Mouse (Mus musculus) embryo, embryonic 10.5 days (tissue): Measurements from ENCODE around the gene Trim72.
"Not testable (repeated sequence)": the region's sequence is repeated elsewhere in the genome, so short reads cannot be mapped to it uniquely, and the experiment has no call there.

Experiments
- DNase-seq: peaks from one replicate; pipeline ENCODE4 v3.0.0-alpha.2; 2015; ENCODE audit warnings: low spot score

The Trim72 gene

DNA sequence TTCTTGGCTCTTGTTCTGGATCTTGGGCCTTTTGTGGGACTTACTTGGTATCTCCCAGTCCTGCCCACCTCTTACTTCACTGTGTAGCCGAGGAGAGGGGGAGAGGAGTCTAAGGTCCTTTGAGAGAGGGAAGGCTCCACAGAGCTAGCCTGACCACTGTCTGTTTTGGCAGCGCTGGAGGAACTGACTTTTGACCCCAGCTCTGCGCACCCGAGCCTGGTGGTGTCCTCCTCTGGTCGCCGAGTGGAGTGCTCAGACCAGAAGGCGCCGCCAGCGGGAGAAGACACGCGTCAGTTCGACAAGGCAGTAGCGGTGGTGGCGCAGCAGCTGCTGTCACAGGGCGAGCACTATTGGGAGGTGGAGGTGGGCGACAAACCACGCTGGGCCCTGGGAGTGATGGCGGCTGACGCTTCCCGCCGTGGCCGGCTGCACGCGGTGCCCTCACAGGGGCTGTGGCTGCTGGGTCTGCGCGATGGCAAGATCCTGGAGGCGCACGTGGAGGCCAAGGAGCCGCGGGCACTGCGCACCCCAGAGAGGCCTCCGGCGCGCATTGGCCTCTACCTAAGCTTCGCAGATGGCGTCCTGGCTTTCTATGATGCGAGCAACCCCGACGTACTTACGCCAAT is 6.1 kb downstream of the Trim72 start:
- peak; percentile 15 for DNase-seq

DNA sequence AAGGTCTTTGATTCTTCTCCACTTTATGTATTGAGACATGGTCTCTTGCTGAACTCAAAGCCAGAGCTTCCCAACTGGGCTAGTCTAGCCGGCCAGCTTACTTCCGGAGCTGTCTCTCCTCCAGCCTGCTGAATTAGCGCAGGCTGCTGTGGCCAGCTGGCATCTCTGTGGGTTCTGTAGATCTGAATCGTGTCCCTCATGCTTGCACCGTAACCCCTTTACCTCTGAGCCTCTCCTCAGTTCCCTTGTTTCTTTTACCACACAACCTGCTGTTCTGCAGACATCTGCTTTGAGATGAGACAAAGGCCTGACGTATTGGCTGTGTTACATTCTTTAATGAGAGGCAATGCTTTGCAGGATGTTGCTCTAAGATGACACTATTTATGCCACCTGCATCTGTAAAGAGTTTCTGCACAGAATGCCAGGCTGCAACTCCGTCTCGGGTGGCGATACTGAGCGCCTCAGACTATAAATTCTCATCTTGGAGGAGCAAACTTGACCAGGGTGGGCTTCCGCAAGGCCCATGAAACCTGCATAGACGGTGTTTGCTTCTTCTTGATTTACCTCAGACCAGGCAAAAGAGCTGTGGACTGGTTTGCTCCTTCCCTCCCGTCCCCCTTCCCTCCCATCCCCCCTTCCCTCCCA is 8.5 kb downstream of the Trim72 start:
- DNase-seq, result no peak

DNA sequence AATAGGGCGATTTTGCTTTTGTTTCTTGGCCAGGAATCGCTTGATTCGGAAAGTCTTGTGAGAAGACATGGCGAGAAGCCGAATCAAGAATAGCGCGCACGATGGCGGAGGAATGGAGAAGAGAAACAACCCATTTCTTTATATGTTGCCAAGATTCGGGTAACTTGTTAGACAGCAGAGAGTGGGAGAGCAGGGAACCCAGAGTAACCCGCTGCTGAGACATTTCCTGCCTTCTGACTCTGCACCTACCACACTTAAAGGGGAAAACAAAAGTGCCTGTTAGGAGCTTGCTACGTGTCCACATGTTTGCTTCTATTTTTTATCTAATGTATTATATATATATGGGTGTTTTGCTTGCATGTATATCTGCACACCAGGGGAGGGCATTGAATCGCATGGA is 9.4 kb downstream of the Trim72 start:
- no peak for DNase-seq

DNA sequence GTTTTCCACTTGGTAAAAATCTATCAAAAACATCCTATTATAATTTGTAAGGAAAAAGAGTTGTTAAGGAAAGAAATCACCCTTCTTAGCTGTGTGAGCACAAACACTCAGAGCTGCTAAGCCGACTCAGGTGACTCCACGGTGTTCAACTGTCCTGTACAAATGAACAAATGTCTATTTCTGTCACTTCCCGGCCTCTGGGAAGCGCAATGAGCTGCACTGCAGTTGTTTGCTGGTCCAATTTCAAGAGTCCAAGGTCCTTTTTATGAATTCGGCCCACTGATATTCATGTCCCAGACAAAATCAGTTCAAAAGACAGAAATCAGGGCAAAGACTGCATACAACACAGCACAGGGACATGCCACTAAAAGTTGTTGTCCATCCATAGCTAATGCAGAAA is 12.4 kb downstream of the Trim72 start:
- DNase-seq, result not testable (repeated sequence)

DNA sequence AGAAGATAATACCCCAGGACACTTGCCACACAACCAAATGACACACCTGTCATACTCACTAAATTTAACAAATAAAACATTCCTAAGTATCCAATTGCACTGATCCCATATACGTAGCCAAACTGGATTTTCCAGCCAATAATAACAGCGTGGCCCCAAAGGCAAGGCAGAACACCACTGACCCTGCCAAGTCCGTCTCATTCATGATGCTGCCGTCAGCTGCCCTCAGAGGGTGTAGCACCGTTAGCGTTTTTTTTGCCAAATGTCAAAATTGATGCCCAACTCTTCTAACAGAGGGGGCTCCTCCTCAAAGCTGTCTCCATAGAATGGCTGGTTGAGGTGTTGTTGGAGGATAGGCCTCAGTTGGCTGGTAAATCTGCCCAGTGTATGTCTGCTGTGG is 12.9 kb downstream of the Trim72 start:
- no peak for DNase-seq

DNA sequence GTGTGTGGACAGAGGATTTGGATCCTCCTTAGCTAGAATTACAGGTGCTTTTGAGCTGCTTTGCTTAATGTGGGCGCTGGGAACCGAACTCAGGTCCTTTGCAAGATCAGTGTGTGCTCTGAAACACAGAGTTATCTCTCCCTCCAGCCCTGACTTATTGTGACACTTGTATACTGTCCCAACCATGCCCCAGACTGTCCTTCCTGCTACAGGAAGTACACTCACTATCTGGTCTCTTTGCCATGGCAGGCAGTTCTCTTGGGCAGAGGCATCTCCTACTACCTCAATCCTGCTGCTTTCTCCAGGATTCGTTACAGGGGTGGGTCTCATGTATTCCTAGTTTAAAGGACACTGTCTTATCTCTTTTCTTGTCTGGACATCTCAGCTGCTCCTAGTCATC is 14.5 kb downstream of the Trim72 start:
- no peak for DNase-seq

DNA sequence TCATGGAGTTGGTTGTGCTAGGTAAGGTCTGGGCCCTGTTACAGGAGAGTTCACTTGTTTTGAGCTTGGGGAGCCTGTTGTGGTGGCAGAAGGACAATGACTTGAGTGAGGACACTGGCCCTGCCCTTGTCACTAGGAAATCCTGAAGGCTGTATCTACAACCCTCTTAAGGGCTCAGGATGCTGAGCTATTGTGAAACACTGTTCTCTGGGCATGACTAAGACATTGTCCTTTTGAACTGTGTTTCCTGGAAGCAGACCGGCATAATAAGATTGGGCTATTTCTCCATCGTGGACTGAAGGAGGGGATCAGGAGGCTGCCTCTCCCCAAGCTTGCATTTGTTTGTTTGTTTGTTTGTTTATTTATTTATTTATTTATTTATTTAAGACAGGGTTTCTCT is 15.4 kb downstream of the Trim72 start:
- no peak for DNase-seq

DNA sequence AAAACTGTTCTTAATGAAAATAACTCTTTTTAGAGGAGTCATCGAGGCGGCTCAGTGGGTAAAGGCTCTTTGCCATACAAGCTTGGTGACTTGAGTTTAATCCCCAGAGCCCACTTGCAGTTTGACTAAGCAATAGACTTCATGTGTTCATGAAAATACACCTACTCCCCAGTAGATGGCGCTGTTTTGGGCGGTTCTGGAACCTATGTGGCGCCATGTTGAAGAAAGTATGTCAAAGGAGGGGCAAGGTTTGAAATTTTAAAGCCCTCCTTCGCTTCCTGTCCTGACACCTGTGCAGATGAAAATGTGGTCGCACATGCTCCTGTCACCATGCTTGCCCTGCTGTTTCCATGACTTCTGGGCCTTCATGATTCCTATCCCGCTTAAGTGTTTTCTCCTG is 19.2 kb downstream of the Trim72 start:
- peak; percentile 22 for DNase-seq

DNA sequence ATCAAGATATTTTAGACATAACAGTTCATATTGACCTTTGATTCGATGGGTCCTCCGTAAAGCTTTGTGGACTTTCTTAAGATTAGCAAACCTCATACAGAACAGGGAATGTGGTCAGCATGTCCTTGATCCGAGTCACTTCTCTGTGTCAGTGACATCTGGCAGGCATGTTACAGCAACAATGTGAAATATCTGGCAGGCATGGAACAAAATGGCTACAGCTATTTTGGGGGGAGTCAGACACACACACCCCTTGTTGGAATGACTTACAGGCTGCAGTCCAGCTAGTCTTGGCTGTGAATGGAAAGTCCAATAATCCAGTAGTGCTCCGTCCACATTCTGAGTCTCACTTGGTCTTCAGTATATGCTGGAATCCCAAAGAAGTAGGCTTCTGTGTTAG is 19.8 kb downstream of the Trim72 start:
- DNase-seq, result no peak

DNA sequence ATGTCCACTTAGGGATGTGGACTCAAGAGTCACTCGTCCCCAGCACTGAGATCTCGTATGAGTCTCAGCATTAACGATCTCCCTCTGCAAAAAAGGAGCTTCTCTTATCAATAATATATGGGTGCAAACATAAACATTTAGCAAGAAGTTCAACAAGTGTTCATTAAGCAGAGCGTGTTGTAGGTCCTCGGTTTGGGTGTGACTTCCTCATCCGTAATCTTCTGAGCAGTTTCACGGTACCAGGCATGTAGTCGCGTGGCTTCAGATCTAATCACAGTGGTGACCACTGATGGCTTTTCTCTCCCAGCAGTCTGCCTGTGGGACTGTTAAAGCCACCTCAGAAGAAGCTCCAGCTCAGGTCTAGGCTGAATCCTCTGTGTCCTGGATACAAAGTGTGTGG is 20.6 kb downstream of the Trim72 start:
- DNase-seq, result no peak

DNA sequence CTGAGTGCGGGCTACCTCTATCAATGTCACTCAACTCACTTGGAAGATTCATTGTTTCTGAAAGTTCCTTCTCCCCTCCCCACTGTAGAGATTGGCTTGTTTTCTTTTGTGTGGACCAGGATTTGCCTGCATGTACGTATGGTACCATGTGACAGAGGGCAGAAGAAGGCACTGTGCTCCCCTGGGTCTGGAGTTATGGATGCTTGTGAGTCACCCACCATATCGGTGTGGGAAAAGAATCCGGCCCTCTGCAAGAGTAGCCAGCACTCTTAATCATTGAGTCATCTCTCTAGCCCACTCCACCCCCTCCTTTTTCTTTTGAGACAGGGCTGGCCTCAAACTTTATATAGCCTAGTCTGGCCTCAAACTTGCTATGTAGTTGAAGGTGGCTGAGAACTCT is 21.2 kb downstream of the Trim72 start:
- no peak for DNase-seq

DNA sequence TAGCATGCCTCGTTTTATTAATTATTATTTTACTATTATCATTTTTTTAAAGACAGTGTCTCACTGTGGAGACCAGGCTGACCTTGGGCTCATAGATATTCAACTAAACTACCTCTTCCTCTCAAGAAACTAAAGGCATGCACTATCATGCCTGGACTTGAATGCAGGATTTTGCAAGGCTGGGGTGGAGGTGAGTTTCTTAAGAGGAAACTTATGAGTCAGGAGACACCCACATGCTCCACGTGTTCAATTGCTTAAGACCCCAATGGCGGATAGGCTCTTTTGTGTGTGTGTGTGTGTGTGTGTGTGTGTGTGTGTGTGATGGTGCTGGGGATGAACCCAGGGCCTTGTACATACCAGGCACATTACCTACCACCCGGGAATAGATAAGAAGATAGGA is 21.6 kb downstream of the Trim72 start:
- no peak for DNase-seq

DNA sequence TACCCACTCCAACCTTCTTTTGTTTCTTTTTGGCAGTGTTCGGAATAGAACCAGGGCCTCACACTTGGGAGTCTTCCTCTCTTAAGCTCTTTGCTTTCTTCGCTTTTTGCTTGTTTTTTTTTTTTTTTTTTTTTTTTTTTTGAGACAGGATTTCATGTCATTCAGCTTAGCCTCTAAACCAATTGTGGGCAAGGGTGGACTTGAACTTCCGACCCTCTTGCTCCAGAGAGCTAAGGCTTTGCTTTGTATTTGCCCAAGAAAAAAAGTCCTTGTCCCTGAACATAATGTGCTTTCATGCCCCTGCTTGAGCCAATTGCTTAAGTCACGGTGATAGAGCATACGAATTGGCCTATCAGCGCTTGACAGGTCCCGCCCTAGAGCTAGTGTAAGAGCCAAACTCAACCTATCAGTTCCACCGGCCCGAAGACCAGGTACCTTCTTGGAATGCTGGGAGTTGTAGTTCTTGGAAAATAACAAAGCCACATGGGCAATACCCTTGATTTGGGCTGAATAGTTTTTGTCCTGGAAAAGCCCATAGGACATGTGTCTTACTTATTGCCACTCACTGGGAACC is 27.7 kb downstream of the Trim72 start:
- DNase-seq, result peak; percentile 70

DNA sequence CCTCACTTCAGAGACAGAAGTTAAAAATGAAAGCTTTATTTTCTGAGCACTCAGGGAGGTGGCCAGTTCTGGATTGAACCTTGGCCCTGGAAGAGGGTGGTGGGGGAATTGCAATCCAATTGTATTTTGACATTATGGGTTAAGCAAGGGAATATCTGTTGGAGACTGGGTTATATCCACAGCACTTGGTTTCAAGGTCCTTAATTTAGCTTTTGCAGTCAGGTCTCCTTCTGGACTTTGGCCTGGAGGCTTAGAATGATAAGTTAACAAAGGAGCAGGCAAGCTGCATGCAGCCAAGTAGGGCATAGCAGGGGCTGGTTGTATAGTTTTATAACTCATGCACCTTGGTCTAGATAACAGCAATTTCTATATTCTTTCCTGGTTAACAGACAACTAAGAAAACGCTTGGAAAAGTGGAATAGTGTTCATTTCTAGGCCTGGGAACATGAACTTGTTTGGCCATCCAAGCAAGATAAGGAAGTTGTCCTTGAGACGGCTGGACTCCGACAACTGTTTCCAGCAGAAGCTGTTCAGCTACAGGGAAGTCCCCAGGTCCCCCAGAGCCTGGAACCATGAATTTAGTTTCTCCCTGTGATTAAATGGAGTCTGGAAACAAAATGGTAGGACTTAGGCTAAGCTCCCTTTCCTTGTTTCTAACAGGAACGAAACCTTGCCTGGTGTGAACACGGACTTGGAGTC is 28.7 kb downstream of the Trim72 start:
- DNase-seq, result no peak

DNA sequence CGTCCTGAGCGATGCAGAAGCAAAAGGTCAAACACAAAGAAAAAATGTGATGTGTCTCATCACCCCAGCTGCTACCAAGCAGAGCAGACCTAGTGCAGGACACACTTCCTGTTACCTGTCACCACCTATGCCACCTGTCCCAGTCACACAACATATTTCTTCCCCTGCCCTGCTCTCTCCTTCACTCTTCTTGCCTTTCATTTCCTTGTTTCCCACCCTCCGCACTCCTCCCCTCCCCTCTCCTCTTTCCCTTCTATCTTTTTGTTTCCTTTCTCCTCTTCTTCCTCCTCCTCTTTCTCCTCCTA is 29.2 kb downstream of the Trim72 start:
- DNase-seq, result no peak

DNA sequence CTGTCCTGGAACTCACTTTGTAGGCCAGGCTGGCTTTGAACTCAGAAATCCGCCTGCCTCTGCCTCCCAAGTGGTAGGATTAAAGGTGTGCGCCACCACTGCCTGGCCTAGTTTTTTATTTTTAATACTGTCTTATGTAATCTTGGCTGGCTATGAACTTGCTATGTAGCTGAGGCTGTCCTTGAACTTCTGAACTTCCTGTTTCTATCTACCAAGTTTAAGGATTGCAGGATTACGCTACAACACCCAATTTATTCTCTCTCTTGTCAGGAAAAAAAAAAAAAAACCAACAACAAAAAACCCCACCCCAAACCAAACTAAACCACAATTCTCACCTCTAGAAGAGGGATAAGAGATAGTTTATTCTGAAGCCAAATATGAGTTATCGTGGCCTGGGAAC is 29.9 kb downstream of the Trim72 start:
- no peak for DNase-seq

DNA sequence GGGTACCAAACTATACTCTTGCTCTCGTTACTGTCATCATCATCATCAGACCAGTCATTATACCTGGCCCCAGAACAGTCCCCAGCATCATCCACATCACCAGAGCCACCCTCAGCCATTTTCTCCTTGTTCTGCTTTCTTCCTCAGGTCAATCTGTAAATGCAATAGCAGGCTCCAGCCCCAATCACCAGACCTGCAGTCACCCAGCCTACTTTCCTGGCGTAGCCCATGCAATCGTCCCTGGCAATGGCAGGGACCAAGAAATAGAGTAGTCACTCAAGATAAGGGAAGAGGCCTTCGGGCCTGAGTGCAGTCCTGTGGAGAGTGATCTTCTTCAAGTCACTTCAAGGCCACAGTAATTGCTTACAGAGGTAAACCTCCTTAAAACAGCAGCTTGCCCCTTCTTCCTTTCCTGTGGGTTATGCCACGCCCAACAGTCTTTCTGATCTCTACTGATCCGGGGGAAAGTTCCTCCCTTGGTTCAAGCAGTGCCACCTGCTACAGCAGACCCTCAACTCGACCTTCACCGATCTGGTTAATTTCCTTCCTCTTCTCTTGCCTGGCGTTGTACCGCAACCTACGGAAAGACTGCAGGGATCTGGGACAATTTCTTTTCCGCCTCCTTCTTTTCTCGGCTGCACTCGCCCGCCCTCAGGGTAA is 38.5 kb downstream of the Trim72 start:
- DNase-seq, result not testable (repeated sequence)

DNA sequence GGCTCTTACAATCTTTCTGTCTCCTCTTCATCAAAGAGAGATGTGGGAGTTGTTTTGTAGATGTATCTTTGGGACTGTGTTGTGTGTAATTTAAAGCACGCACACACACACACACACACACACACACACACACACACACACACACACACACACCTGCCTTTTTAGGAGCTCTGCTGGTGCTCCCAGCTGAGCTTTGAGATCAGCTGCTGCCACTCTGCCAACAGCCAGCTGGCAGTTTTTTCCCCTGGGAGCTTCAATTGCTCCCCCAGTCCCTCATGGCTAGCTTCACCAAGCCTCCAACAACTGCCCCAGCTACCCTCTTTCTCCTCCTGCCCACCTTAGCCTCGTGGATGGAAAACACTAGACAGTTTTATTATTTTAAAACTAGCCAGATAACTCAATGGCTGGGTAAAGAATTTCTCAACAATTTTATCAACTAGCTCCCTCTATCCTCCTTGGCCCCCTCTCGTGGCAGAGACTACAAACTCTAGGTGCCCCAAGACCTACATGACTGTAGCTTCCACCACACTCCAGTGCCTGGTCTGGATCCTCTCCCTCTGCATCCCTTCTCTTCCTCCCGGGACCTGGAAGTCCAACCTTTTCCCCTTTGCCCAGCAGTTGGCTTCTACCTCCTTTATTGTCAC is 40.5 kb downstream of the Trim72 start:
- no peak for DNase-seq

DNA sequence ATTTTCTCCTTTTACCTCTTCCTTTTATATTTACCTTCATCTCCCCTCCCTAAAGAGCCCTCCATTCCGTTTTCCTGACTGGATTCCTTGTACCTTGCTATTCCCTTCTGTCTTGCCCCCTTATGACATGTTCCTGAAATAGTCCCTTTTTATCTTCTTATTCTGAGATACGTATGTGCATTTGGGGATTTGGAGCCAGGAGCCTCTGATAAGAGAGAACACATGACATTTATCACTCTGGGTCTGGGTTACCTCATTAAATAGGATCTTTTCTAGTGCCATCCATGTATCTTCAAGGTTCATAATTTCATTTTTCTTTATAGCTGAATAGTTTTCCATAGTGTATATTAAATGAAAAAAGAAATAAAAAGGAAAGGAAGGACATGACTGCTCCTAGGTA is 41.9 kb downstream of the Trim72 start:
- DNase-seq, result no peak

DNA sequence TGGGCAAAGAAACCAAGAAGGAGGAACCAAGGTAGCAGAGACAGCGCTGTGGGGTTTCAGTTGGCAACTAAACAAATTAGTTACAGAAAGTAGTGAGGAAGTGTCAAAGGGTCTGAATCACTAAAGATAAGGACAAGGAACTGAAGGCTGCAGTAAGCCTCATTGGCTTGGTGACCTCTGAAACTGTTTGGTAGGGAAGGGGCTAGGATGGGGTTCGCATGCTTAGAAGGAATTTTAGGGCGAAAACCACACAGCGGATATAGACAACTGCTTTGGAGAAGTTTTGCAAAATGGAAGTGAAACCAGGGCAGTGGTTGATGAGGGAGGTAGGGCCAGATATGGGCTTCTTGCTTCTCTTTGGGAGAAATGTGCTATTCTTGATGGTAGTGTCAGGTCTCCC is 45.1 kb downstream of the Trim72 start:
- DNase-seq, result no peak

DNA sequence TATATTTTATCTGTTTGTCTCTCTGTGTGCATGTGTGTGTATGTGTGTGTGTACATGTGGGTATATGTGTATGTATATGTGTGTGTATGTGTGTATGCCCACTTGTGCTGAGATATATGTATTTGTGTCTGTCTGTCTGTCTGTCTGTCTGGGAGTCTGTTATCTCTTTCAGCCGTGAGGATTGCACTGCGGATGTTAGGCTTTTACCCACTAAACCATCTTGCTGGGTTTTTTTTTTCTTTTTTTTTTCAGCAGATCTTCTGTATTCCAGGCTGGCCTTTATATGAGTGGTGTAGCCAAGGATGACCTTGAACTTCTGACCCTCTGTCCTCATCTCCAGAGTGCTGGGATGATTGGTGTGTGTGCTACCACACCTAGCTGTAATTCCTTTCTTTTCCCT is 45.5 kb downstream of the Trim72 start:
- no peak for DNase-seq

DNA sequence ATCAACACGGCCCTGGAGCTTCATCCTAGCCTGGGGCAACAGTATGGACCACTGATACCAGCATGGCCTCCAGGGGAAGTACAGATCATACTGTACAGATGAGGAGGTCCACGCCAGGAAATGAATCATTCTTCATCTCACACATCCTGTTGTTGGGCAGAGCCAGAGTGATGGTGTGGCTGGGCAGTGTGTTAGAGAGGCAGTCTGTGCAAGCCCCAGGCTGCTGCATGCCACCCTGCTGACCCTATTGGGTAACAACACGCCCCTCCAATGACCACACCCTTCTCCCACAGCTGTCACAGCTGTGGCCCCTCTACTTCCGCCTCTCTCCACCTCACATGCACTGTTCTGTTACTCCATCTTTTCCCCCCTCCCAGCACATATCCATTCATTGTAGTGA is 47.0 kb downstream of the Trim72 start:
- no peak for DNase-seq

DNA sequence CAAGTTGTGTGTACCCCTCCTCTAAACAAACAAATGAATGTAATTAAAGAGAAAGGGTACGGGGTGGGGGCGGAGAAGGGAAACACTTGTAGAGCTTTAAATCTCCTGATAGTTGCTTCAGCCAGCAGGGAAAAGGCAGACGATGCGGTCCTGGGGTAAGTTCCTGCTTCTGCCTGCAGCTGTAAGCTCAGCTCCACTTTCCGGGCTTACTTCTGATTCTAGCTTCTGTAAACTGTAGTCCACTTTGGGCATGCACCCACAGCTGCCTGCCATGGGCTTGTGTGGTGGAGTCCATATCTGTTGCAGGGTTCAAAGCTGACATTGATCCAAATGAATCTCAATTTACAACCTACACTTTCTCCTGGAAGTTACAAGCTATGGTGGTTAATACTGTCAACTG is 49.3 kb downstream of the Trim72 start:
- DNase-seq, result no peak
